Mouse (Mus musculus) splenic B cell, adult 2 months (primary cell): Measurements from ENCODE around the gene Sec14l3.
A peak's percentile ranks its signal among the peaks of the same experiment; 100 is the strongest.
"Not testable (repeated sequence)": the region's sequence is repeated elsewhere in the genome, so short reads cannot be mapped to it uniquely, and the experiment has no call there.

Experiments used
- DNase-seq: peaks from one replicate; pipeline ENCODE4 v3.0.0-alpha.2; 2011; ENCODE audit warnings: low read depth, low spot score
- H3K27me3 ChIP-seq: 2 replicates; pipeline ENCODE4 v1.6.1; 2012; ENCODE audit warnings: mild to moderate bottlenecking, low read length, moderate library complexity, mixed read lengths; ENCODE audit not compliant: control insufficient read depth, poor library complexity, insufficient read depth, severe bottlenecking
- H3K36me3 ChIP-seq: 2 replicates; pipeline ENCODE4 v1.6.1; 2012; ENCODE audit warnings: mild to moderate bottlenecking, low read length, moderate library complexity, mixed read lengths; ENCODE audit not compliant: control insufficient read depth, poor library complexity, insufficient read depth, severe bottlenecking

The Sec14l3 gene

DNA sequence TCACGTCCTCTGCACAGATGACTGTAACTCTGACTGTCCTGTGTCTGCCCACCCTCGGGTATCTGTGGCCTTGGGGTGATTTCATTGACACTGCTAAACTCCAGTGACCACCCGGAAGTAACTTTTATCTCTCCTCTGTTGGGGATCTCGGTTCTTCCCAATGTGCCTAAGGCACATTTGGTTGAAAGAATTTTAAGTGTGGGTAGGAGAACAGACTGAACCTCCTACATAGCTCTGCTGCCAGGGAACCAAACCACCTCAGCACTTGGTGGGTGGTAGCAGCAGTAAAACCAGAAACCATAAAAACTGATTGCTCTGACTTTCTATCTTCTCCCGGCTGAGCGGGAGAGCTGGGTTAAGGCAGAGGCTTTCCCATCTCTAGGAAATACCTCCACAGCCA is 40.8 kb downstream of the Sec14l3 start:
- Histone ChIP-seq H3K27me3 (no peaks in the 10 kb centered on the region), H3K36me3 (no peaks in the 10 kb centered on the region)
- DNase-seq, result no peak

DNA sequence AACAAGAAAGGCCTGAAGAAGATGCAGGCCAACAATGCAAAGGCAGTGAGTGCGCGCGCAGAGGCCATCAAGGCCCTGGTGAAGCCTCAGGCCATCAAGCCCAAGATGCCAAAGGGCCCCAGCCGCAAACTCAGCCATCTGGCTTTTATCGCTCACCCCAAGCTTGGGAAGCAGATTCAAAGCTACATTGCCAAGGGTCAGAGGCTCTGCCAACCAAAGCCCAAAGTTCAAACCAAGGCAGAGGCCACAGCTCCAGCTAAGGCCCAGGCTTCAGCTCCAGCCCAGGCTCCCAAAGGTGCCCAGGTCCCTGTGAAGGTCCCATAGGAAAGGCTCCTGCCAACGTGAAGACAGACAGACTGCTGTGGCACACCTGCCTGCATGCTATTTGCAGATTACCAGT is 43.3 kb downstream of the Sec14l3 start:
- DNase-seq, H3K36me3 ChIP-seq, H3K27me3 ChIP-seq: not testable (repeated sequence)

GRCm38 (mm10) chr11:4108691-4109090 is 44.0 kb downstream of the Sec14l3 start:
- no peaks in the 10 kb centered on the region for H3K27me3 ChIP-seq
- no peak for DNase-seq
- no peaks in the 10 kb centered on the region for H3K36me3 ChIP-seq

GRCm38 (mm10) chr11:4112033-4112432 is 47.4 kb downstream of the Sec14l3 start:
- no peaks in the 10 kb centered on the region for H3K27me3 ChIP-seq
- DNase-seq, result no peak

DNA sequence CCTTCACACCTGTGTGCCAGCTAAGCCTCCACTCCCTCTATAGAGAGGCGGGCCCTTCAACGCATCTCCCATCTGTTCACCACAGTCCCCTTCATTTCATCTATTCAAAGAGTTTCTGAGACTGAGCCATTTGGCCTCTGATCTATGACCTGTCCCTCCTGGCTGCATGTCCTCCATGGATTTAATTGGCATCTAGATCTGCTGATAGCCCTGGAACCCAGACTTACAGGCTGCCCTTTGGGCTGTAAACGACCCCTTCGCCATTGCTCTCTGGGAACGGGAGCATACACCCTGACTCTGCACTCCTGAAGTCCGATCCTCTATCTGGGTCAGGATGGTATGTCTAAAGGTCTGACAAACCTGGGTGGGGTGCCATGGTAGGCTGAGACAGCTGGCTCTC is 48.2 kb downstream of the Sec14l3 start:
- Histone ChIP-seq H3K36me3 (no peaks in the 10 kb centered on the region), H3K27me3 (no peaks in the 10 kb centered on the region)
- no peak for DNase-seq

More at GRCm38 (mm10) chr11:4112033-4112432, 47.4 kb downstream of the Sec14l3 start:
- no peaks in the 10 kb centered on the region for H3K36me3 ChIP-seq

GRCm38 (mm10) chr11:4113496-4113895 is 48.9 kb downstream of the Sec14l3 start:
- no peak for DNase-seq

DNA sequence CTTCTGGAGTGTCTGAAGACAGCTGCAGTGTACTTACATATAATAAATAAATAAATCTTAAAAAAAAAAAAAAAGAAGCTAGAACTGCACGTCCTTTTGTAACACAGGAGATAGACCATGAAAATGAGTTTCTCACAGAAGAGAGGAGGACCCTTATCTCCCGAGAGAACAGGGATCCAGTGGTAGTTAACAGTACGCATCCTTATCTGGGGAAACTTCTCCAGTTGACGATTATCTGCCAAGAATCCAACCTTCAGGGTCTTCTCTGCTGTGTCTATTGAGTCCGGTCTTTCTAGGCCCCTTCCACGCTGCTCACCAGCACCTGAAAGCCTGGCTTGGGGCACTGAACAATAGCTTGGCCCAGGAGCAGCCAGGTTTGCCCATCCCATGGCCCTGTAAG is 49.3 kb downstream of the Sec14l3 start:
- Histone ChIP-seq H3K27me3 (no peaks in the 10 kb centered on the region), H3K36me3 (no peaks in the 10 kb centered on the region)
- no peak for DNase-seq

More at GRCm38 (mm10) chr11:4113496-4113895, 48.9 kb downstream of the Sec14l3 start:
- no peaks in the 10 kb centered on the region for H3K36me3 ChIP-seq
- no peaks in the 10 kb centered on the region for H3K27me3 ChIP-seq

DNA sequence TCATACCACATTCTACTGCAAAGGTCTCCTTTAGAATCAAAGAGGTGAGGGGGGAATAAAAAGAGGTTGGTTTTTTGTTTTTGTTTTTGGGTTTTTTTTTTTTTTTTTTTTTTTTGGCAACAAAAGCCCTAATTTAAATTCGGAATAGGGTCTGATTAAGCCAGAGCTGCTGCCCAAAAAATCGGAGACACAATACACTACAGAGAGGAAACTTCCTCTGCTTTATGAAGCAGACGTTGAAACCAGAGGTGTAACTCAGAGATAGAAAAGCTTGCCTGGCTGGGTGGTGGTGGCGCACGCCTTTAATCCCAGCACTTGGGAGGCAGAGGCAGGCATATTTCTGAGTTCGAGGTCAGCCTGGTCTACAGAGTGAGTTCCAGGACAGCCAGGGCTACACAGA is 49.9 kb downstream of the Sec14l3 start:
- H3K36me3 ChIP-seq, H3K27me3 ChIP-seq, DNase-seq: not testable (repeated sequence)

DNA sequence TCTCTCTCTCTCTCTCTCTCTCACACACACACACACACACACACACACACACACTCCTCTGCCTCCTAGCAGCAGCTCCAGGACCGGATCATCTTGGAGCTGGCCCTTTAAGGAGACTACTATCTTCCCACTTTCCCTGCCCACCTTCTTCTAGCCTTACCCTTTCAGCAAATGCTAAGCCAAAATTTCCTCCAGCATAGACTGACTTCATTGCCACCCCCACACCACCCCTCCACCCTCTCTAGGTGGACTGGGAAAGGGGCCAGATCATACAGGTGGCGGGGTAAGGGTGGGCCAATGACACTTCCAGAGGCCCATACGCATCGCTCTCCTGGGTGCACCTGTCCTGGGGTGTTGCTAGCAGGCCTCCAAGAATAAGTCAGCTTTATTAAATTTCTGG is 50.8 kb downstream of the Sec14l3 start:
- no peaks in the 10 kb centered on the region for H3K27me3 ChIP-seq
- H3K36me3 ChIP-seq, result no peaks in the 10 kb centered on the region
- DNase-seq, result no peak

DNA sequence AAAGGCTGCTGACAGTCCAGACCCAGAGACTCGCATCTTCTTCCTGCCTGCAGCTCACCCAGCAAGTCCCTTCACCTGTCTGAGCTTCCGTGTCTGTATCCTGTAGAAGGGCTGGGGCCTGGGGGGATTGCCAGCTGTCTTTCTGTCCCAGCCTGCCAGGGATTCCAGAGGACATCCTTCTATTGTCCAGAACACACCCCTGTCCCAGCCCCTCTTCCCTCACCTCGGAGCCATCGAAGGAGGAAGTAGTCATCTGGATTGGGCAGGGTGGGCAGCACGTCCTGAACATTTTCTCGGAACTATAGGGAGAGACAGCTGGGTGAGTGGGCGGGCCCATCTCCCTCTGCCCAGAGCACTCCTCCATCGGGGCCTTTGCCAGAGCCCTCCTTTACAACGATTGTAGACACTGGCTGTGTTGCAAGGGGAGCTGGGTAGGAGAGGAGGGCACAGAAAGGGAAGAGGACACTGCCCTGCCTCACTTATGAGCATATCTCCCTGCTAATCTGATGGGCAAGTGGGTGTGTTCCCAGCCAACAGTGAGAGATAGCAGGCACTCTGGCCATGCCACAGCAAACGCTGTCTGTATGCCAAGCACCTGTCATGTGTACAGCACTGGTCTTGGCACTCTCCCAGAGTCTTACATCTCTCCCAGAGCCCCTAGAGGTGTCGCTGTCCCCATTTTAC is 52.0 kb downstream of the Sec14l3 start:
- Histone ChIP-seq H3K36me3 (no peaks in the 10 kb centered on the region), H3K27me3 (no peaks in the 10 kb centered on the region)
- no peak for DNase-seq

DNA sequence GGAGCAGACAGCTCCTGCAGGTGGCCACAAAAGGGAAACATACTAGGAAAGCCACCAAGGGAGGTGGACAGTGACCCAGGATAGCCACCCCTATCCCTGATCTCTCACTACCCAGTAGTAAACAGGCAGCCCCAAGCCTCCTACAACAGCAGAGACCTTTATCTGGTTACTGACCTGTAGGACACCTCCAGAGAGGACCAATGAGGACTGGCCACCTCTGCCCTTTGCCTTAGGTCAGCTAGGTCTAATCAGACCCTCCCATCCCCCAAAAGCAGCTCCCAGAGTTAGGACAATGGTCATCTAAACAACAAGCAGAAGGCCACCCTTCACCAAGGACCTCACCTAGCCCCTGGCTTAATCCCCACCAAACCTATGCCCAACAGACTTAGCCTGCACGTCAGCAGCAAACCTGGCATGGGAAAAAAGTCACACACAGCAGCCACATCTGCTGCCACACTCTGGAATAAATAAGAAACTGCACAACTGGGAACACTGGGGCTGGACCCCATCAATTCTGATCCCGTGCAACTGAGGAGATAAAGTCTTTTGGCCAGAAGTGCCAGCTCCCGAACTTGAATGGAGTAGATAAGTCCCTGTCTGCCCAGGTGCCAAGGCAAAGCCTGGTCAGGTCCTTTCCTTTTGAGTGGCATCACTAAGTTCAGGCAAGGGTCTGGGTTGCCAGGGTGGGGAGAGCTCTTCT is 52.9 kb downstream of the Sec14l3 start:
- DNase-seq, result no peak
- no peaks in the 10 kb centered on the region for H3K36me3 ChIP-seq
- H3K27me3 ChIP-seq, result no peaks in the 10 kb centered on the region

DNA sequence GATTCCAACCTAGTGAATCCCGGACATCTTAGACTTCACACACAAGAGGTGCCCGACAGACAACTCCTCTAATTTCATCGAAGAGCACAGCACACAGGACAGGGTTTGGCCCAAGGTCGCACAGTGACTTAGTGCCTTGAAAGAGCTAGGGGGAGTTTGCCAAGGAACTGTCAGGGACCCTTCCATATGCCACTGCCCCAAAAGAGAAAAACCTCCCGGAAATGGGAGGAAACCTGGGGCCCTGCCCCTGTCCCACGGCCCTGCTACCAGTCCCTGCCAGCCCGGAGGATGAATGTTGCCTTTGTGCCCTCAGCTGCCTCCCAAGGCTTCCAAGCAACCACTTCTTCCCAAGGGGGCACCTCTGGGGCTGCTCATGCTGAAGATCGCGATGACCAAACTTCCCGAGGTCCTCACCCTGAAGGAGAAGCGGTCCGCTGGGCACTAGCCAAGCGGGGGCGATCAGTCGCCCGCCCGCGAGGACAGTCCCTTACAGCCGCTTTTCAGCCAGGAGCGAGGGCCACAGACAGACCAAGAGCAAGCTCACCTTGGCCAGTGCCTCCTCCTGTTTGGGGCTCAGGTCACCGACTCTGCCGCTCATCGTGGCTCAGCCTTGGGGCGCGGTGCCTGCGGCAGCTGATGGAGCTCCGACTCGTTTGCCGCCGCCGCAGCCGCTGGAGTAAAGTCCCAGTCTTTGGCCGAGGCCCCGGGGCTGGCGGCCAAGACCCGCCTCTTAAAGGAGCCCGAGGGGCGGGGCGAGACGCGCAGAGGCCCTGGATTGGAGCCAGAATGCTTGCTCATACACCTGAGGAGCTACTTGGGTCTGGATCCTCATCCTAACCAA is 53.7 kb downstream of the Sec14l3 start:
- Histone ChIP-seq H3K27me3 (no peaks in the 10 kb centered on the region), H3K36me3 (no peaks in the 10 kb centered on the region)
- peak; percentile 31 for DNase-seq

DNA sequence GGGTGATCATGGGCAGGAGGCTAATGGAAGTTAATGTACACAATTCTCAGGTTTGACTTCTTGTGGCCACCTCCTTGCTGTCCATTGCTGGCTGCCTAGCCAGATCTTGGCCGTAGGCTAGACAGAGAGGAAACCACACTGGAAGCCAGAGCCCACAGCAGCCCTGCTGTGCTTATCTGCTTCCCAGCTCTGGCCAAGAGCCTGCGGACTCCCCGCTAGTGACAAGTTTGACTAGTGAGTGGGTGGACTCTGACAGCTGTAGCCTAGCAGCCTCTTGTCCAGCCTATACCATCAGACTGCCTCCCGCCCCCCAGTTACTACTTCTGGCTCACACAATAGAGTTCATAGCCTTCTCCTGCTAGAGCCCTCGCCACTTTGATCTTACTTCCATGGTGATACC is 55.0 kb downstream of the Sec14l3 start:
- DNase-seq, result no peak
- no peaks in the 10 kb centered on the region for H3K36me3 ChIP-seq
- H3K27me3 ChIP-seq, result no peaks in the 10 kb centered on the region

- Histone ChIP-seq H3K36me3 (no peaks in the 10 kb centered on the region), H3K27me3 (no peaks in the 10 kb centered on the region)
- DNase-seq, result no peak
These were observed 57.0 kb downstream of the Sec14l3 start for GRCm38 (mm10) chr11:4121691-4122090.

- H3K36me3 ChIP-seq, result no peaks in the 10 kb centered on the region
- DNase-seq, result no peak
- no peaks in the 10 kb centered on the region for H3K27me3 ChIP-seq
These were observed 57.6 kb downstream of the Sec14l3 start for GRCm38 (mm10) chr11:4122226-4122625.
